Mouse (Mus musculus) C2C12 (cell line): ENCODE measurements around the gene Aasdh. TPM values are rescaled to one million over a fixed set of nuclear protein-coding genes. Genes with fewer than 3 reads are reported as not detected.

Experiments
- H3K27me3 ChIP-seq: one replicate; pipeline ENCODE4 v1.6.1; 2011; ENCODE audit not compliant: control insufficient read depth, insufficient read depth, insufficient read length
- H3K36me3 ChIP-seq: one replicate; pipeline ENCODE4 v1.6.1; 2011; ENCODE audit not compliant: control insufficient read depth, insufficient read depth
- H3K4me3 ChIP-seq: one replicate; pipeline ENCODE4 v1.5.1; 2011; ENCODE audit warnings: mild to moderate bottlenecking, control low read depth; ENCODE audit not compliant: poor library complexity, insufficient read depth, severe bottlenecking
- H3K79me2 ChIP-seq: one replicate; pipeline ENCODE4 v1.6.1; 2011; ENCODE audit not compliant: control insufficient read depth, insufficient read depth
- H3K79me3 ChIP-seq: one replicate; pipeline ENCODE4 v1.6.1; 2011; ENCODE audit warnings: low read depth, control low read depth
- H3ac ChIP-seq: one replicate; pipeline ENCODE3; 2011; ENCODE audit warnings: low read depth; ENCODE audit not compliant: control insufficient read depth, insufficient read length
- CEBPB ChIP-seq: IDR thresholded peaks from one replicate; pipeline ENCODE4 v1.6.1; 2011; ENCODE audit warnings: low read depth, mild to moderate bottlenecking, control low read depth, moderate library complexity
- CTCF ChIP-seq: IDR thresholded peaks from one replicate; pipeline ENCODE4 v1.5.1; 2011; ENCODE audit not compliant: control insufficient read depth, insufficient read depth, insufficient read length
- FOSL1 ChIP-seq: IDR thresholded peaks from one replicate; pipeline ENCODE4 v1.8.0; 2011; ENCODE audit warnings: mild to moderate bottlenecking, low read length; ENCODE audit not compliant: poor library complexity, insufficient read depth, severe bottlenecking
- MAX ChIP-seq: IDR thresholded peaks from one replicate; pipeline ENCODE4 v1.6.1; 2011; ENCODE audit warnings: mild to moderate bottlenecking, control low read depth
- MYOD1 ChIP-seq: IDR thresholded peaks from one replicate; pipeline ENCODE4 v1.6.1; 2011; ENCODE audit warnings: low read depth; ENCODE audit not compliant: control insufficient read depth, insufficient read length
- MYOG ChIP-seq: IDR thresholded peaks from one replicate; pipeline ENCODE4 v1.6.1; 2011; ENCODE audit not compliant: control insufficient read depth, insufficient read length; ENCODE audit errors: extremely low read depth
- USF1 ChIP-seq: IDR thresholded peaks from one replicate; pipeline ENCODE4 v1.6.1; 2011; ENCODE audit warnings: low read depth, mild to moderate bottlenecking, control low read depth, moderate library complexity
- polyA plus RNA-seq: library from polyadenylated mRNA; unstranded; fragments of >200 nt; fragmentation: generic; extraction: Trizol; gene quantifications from one replicate; pipeline ENCODE4 v1.2.1, GENCODE M21; 2012; ENCODE audit warnings: missing spikeins

The Aasdh gene
- polyA plus RNA-seq, 1 experiment: 3.5 TPM

DNA sequence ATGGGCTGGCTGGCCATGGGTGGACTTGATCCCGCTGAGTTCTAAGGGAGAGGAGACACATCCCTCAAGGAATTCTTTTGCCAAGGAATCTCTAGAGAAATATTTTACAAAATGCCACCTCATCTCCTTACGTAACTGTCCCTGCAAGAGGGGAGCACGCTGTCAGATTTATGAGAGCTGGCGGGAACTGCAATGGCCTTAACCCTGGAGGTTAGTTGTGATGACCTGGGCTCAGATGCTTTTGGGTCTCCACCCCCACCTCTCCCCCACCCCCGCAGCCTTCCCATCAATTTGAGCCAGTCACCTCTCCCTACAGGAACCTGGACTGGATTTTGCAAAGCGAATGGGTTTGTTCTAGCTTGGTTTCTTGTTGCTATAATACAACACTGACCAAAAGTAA is 58.2 kb downstream of the Aasdh start:
- Histone ChIP-seq H3K27me3 (no peaks in the 10 kb centered on the region), H3K4me3 (no peak overlapping the region), H3ac (no peak overlapping the region), H3K79me3 (no peaks in the 10 kb centered on the region), H3K36me3 (no peaks in the 10 kb centered on the region), H3K79me2 (no peaks in the 10 kb centered on the region)
- TF ChIP-seq MYOD1: no peak
- TF ChIP-seq CTCF: no peak
- no peak for TF ChIP-seq MYOG
- no peak for TF ChIP-seq MAX
- no peak for TF ChIP-seq CEBPB
- TF ChIP-seq USF1: no peak
- no peak for TF ChIP-seq FOSL1

DNA sequence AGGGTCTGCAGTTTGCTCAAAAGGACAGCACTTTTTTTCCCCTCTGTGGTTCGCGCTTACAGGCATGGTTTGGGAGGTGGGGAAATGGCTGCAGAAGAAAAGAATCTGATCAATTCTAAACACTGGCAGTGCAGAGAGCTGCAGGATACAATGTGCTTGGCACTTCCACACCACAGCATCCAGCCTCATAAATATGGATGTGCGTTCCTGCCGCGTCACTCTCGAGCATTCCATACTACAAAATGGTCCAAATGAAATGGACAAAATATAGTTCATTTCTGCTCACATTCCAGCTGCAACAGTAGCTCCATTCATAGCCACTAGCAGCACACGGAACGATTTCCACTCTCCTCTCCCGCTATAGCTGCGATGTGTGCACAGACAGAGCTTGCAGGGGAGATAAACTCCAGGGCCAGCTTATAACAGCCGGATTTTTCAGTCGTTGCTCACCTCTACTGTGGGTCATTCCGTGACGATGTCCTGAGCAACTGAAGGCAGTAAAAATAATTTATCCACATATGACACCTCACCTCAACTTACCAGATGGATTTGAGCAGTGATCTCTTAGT is 60.6 kb downstream of the Aasdh start:
- H3K36me3 ChIP-seq: no peaks in the 10 kb centered on the region
- no peaks in the 10 kb centered on the region for H3K27me3 ChIP-seq
- H3K79me2 ChIP-seq: no peaks in the 10 kb centered on the region
- H3K79me3 ChIP-seq: no peaks in the 10 kb centered on the region
- H3ac ChIP-seq: no peak overlapping the region
- TF ChIP-seq CTCF (no peak), FOSL1 (no peak), MYOG (no peak), MYOD1 (no peak), USF1 (no peak), MAX (no peak), CEBPB (no peak)
- H3K4me3 ChIP-seq: no peak overlapping the region

DNA sequence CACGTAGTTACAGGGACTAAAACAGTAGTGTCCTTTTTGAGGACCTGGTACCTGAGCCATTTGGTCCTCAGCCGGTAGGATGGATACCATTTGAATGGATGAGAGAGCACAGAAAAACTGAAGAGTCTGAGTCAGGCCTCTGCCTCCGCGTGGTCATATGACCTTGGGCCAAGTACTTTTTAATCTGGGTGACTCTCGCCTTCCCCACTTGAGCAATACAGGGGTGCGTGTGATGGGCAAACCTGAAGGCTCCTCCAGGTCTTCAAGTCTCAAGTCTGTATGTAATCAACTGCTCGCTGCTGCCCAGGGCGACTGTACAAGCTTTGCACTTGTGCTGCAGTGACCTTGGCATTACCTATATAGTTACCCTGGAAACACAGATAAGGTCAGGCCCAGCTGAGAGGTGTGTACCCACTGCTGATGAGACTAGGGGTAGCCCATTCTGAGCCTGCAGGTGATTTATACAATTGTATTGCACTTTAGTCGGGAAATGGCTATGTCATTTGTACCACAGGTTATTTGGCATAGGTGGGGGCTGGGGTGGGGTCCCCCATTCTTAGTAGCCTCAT is 61.4 kb downstream of the Aasdh start:
- no peak overlapping the region for H3ac ChIP-seq
- TF ChIP-seq CTCF: no peak
- no peaks in the 10 kb centered on the region for H3K79me2 ChIP-seq
- no peaks in the 10 kb centered on the region for H3K36me3 ChIP-seq
- no peaks in the 10 kb centered on the region for H3K79me3 ChIP-seq
- no peak overlapping the region for H3K4me3 ChIP-seq
- no peaks in the 10 kb centered on the region for H3K27me3 ChIP-seq

DNA sequence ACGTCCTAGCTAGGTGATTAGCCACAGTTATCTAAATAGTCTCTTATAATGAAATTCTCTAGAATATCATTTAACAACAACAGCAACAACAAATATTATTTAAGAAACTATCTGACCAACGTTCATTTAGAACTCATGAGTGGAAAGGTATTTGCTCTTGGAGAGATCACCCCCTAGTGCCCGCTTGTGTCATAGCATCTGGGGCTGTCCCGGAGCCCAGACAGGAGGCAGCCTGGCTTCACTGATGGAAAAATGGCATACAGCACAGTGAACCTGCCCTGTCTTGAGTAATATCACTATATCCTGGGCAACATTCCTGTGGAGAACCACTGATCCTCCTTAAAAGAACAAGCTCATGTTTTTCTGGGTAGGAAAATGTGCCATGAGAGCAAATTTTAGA is 61.9 kb downstream of the Aasdh start:
- H3K4me3 ChIP-seq: no peak overlapping the region
- H3K36me3 ChIP-seq: no peaks in the 10 kb centered on the region
- H3K79me3 ChIP-seq: no peaks in the 10 kb centered on the region
- no peaks in the 10 kb centered on the region for H3K79me2 ChIP-seq
- H3K27me3 ChIP-seq: no peaks in the 10 kb centered on the region
- TF ChIP-seq MYOG: no peak
- TF ChIP-seq CTCF: peak; percentile 56
- H3ac ChIP-seq: no peak overlapping the region

DNA sequence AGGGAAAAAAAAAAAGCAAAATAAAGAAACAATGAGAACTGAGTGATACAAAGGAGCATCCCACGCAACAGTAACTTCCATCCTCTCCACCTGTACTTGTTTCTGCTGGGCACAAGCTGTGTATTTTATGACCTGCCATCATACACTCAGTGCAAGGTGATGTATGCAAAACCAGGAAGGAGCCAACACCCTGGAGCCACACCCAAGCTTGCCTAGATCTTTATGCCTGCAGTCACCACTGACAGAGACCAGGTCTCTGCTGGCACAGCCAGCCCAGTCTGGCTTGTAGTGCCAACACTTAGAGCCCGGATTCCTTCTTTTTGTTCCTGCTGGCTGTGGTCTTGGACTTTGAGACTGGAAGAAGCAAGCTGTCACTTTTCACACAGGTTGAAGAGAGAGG is 63.5 kb downstream of the Aasdh start:
- no peaks in the 10 kb centered on the region for H3K79me2 ChIP-seq
- TF ChIP-seq MYOD1 (no peak), CTCF (no peak), FOSL1 (no peak), CEBPB (no peak), MYOG (no peak), MAX (no peak), USF1 (no peak)
- H3K79me3 ChIP-seq: no peaks in the 10 kb centered on the region
- H3K36me3 ChIP-seq: no peaks in the 10 kb centered on the region
- no peak overlapping the region for H3K4me3 ChIP-seq
- no peak overlapping the region for H3ac ChIP-seq
- H3K27me3 ChIP-seq: no peaks in the 10 kb centered on the region

DNA sequence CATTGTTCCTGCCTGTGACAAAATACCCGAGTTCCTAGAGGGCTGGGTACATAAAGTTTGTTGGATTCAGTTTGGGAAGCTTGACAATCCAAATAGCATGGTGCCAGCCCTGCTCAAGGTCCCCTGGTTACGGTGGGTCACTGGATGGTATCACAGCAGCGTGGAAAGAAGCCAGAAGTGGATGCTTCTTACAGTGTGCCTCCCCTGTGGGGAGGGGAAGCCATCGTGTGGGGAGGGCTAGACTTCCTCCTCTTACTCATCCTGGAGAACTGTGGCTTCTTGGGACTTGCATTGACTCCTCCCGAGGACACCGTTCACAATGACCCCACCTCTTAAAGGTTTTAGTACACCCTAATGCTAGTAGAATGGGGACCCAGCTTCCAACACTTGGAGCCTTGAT is 65.5 kb downstream of the Aasdh start:
- H3K27me3 ChIP-seq: no peaks in the 10 kb centered on the region
- no peaks in the 10 kb centered on the region for H3K36me3 ChIP-seq
- no peaks in the 10 kb centered on the region for H3K79me3 ChIP-seq
- no peaks in the 10 kb centered on the region for H3K79me2 ChIP-seq
- no peak for TF ChIP-seq USF1
- TF ChIP-seq MAX: no peak
- TF ChIP-seq MYOD1: no peak
- no peak for TF ChIP-seq FOSL1
- TF ChIP-seq MYOG: no peak
- no peak overlapping the region for H3K4me3 ChIP-seq
- no peak overlapping the region for H3ac ChIP-seq
